Mouse (Mus musculus) intestine, embryonic 14.5 days (tissue): ENCODE data around the gene Med27. TPM values are rescaled to one million over a fixed set of nuclear protein-coding genes. Genes with fewer than 3 reads are reported as not detected.

Experiments
- ATAC-seq: fragments of 200-750 bp; cut with Nextera tagmentation; replicated peaks from 2 replicates; pipeline ENCODE4 v1.8.0; 2017; ENCODE audit warnings: low read depth, moderate number of reproducible peaks, moderate TSS enrichment, moderate library complexity; ENCODE audit not compliant: low FRiP score, low TSS enrichment
- DNase-seq: peaks from one replicate; pipeline ENCODE4 v3.0.0-alpha.2; 2018; ENCODE audit warnings: low spot score
- H3K27ac ChIP-seq: fragments of 300-500 bp; sonication (generic); 2 replicates; pipeline ENCODE4 v1.5.1; 2014; ENCODE audit warnings: low read depth, mild to moderate bottlenecking, control low read depth
- H3K27me3 ChIP-seq: fragments of 300-500 bp; sonication (generic); replicated peaks from 2 replicates; pipeline ENCODE4 v1.6.1; 2014; ENCODE audit warnings: low read length, control low read depth; ENCODE audit not compliant: control insufficient read depth, insufficient read depth
- H3K36me3 ChIP-seq: fragments of 300-500 bp; sonication (generic); 2 replicates; pipeline ENCODE4 v1.6.1; 2014; ENCODE audit warnings: low read length, control low read depth; ENCODE audit not compliant: control insufficient read depth, insufficient read depth
- H3K4me1 ChIP-seq: fragments of 300-500 bp; sonication (generic); replicated peaks from 2 replicates; pipeline ENCODE4 v1.6.1; 2014; ENCODE audit warnings: low read length, control low read depth, mixed read lengths; ENCODE audit not compliant: control insufficient read depth, insufficient read depth
- H3K4me2 ChIP-seq: fragments of 300-500 bp; sonication (generic); 2 replicates; pipeline ENCODE4 v1.6.1; 2014; ENCODE audit warnings: low read length
- H3K4me3 ChIP-seq: fragments of 300-500 bp; sonication (generic); 2 replicates; pipeline ENCODE4 v1.5.1; 2014; ENCODE audit warnings: low read depth, low read length, control low read depth, mixed read lengths
- H3K9ac ChIP-seq: fragments of 300-500 bp; sonication (generic); 2 replicates; pipeline ENCODE4 v1.6.1; 2014; ENCODE audit warnings: mild to moderate bottlenecking, low read length
- H3K9me3 ChIP-seq: fragments of 300-500 bp; sonication (generic); 2 replicates; pipeline ENCODE4 v1.6.1; 2016; ENCODE audit warnings: low read length, control low read depth; ENCODE audit not compliant: control insufficient read depth
- WGBS: fragments of 180-500 bp; shearing (Covaris S2); extraction: QIAGEN DNeasy Blood & Tissue Kit; methylation state at CpG from one replicate; pipeline ENCODE4 v1.1.7; 2014; 5-methylcytosine and 5-hydroxymethylcytosine counted together
- polyA plus RNA-seq: library from polyadenylated mRNA; unstranded; fragments of >200 nt; fragmentation: Nextera tagmentation; extraction: Ambion mirVana; gene quantifications from 2 replicates; pipeline ENCODE4 v1.2.1, GENCODE M21; 2014

Med27 gene
- polyA plus RNA-seq, 1 experiment from 2014 or later = 48.2 TPM

DNA sequence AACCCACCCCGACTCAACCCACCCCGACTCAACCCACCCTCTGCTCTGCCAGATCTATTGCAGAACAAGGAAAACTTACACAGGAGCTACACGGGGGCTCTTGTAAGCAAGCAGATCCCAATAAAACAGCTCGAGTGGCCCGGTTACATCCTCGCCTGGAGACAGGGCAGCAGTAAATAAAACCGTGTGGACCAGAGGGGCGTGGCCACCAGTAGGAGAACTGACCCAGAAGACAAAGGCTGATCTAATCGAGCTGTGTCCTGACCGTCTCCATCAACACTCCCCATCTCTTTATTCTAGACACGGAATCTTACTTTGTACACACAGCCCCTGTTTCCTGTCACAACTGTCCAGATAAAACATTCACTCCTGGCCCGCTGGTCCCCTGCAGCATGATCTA, 200.0 kb downstream of the Med27 start:
- Histone ChIP-seq H3K27me3 (no peaks in the 10 kb centered on the region), H3K4me3 (no peak overlapping the region), H3K4me1 (no peaks in the 10 kb centered on the region), H3K9ac (no peak overlapping the region), H3K36me3 (no peaks in the 10 kb centered on the region), H3K9me3 (no peaks in the 10 kb centered on the region), H3K27ac (no peak overlapping the region), H3K4me2 (peak overlapping the region; percentile 18)
- no peak for DNase-seq
- WGBS = 13% methylated on average over 12 of the region's 12 CpGs
- no peak for ATAC-seq

DNA sequence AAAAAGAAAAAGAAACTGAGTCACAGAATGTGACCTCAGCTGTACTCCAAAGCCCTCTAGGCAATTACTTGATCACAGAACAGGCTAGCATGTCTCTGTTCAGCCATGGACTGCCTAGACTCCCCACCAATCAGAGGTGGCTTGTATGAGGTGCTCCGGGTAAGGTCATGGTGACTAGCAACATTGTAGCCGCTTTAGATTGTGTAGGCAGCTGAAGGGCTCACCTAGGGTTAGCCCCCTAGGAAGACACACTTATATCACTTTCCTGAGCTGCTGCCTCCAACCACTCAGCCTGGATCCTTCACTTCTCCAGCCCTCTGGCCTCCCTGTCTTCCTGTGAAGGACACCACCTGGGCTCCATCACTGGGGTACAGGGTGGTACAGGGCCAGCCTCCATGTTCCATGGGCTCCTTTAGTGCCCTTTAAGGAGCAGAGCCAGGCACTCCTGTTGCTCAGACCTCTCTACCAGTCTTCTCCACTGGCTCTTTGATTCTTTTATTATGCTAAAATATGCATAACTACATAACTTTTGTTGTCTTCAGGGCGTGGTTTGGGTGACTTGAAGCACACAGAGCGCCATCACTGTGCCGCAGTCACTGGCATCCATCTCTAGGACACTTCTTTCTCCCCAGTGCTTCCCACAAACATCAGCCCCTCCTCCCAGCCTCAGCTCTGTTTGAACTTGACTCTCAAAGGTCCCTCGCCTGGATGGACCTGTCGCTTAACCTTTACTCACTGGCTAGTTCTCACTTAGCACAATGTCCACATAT, 205.4 kb downstream of the Med27 start:
- no peaks in the 10 kb centered on the region for H3K36me3 ChIP-seq
- no peaks in the 10 kb centered on the region for H3K27me3 ChIP-seq
- WGBS = 77% methylated on average over 7 of the region's 7 CpGs

DNA sequence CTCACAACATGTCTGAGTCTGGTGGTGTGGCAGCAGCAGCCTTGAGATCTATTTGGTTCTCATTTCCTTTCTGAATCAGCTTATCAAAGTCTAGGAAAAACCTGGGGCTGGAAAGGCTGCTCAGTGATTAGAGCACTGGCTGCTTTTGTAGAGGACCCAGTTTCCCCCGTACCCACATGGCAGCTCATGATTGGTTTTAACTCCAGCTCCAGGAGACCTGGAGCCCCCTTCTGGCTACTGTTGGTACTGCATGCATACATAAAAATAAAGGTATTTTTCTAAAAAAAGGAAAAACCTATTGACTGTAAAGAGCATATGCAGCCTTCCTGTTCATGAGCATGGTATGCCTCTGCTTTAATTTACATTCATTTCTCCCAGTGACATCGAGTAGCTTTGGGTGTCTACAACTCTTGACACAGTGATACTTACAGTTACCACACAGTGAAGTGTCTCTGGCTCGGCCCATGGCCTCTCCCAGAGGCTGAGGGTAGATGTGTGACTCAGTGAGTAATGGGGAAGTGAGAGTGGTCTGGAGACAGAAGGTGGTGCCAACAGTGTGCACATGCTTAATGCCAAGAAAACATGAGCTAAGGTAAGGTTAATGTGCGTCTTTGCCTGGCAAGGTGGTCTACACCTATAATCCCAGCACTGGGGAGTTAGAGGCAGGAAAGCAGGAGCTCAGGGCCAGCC, 207.5 kb downstream of the Med27 start:
- peak; percentile 62 for DNase-seq
- Histone ChIP-seq H3K9me3 (no peaks in the 10 kb centered on the region), H3K36me3 (no peaks in the 10 kb centered on the region), H3K4me2 (no peak overlapping the region), H3K4me1 (no peaks in the 10 kb centered on the region), H3K9ac (no peak overlapping the region), H3K27me3 (no peaks in the 10 kb centered on the region), H3K4me3 (no peak overlapping the region), H3K27ac (no peak overlapping the region)
- ATAC-seq = no peak
- 68% methylated on average over 4 of the region's 4 CpGs for WGBS

More for the DNA sequence above, 205.4 kb downstream of the Med27 start:
- H3K9me3 ChIP-seq = no peaks in the 10 kb centered on the region
- H3K4me1 ChIP-seq = no peaks in the 10 kb centered on the region
- no peak overlapping the region for H3K4me3 ChIP-seq
- ATAC-seq (no peak), DNase-seq (no peak)
- no peak overlapping the region for H3K27ac ChIP-seq
- no peak overlapping the region for H3K4me2 ChIP-seq
- H3K9ac ChIP-seq = no peak overlapping the region

DNA sequence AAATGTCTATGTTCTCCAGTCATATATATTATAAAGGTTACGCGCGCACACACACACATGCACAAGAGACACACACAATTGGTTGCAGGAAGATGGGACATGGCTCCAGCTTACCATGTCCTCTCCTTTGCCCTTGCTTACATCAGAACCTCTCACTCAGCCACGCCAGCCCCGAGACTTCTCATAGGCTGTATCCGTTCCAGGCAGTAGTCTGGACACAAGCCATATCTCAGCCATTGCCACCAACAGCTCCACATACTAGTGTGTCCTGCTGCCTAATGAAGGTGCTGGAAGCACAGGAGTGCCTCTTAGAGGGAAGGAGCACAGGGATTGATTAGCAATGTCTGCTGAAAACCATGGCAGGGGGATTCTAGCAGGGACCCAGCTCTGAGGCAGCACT, 211.9 kb downstream of the Med27 start:
- no peak for ATAC-seq

DNA sequence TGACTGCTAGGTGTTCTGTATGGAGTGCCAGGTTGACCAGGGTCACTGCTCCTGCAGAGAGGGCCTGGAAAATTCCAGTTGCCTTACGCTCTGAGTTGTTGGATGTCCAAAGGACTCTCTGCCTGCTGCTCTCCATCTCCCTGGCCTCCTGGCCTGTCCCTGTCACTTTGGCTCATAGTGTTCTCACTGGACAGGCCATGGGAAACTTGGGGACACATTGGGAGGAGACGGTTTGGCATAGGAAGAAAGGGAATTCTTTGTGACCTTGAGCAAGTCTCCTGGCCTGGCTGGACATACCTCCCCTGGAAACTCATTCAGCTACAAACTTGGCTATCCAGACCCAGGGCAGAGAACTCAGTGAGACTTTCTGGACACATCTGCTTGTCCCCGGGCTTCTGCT, 213.3 kb downstream of the Med27 start:
- ATAC-seq (no peak), DNase-seq (no peak)
- no peak overlapping the region for H3K4me2 ChIP-seq
- H3K27me3 ChIP-seq = no peaks in the 10 kb centered on the region
- H3K4me1 ChIP-seq = no peaks in the 10 kb centered on the region
- H3K27ac ChIP-seq = no peak overlapping the region
- no peak overlapping the region for H3K4me3 ChIP-seq
- H3K9me3 ChIP-seq = no peaks in the 10 kb centered on the region
- H3K36me3 ChIP-seq = no peaks in the 10 kb centered on the region
- H3K9ac ChIP-seq = no peak overlapping the region
- 85% methylated on average over 3 of the region's 3 CpGs for WGBS

More for the DNA sequence above, 211.9 kb downstream of the Med27 start:
- Histone ChIP-seq H3K4me2 (no peak overlapping the region), H3K36me3 (no peaks in the 10 kb centered on the region), H3K27ac (no peak overlapping the region), H3K9me3 (no peaks in the 10 kb centered on the region), H3K4me3 (no peak overlapping the region), H3K27me3 (no peaks in the 10 kb centered on the region), H3K9ac (no peak overlapping the region), H3K4me1 (no peaks in the 10 kb centered on the region)
- WGBS = 85% methylated on average over 6 of the region's 6 CpGs
- no peak for DNase-seq

DNA sequence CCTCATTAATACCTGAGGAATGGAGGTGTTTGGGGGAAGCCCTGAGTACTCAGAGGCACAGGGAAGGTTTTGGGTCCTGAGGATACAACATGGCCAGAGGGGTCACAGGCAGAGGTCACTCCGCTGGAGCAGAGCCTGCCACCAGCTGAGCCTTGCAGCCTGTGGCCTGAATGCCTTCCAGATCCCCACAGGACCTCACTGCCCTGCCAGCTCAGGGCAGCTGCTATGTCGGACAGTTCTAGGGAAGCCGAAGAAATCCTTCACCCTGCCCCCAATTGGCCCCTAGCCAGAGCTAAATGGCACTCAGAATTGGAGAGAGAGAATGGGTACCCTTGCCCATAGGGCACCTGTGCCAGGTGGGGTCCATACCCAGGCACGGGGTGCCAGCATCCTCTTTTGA, 214.8 kb downstream of the Med27 start:
- no peak overlapping the region for H3K4me3 ChIP-seq
- no peaks in the 10 kb centered on the region for H3K9me3 ChIP-seq
- H3K9ac ChIP-seq = no peak overlapping the region
- ATAC-seq (no peak), DNase-seq (no peak)
- no peaks in the 10 kb centered on the region; the same call in 1 of the 2 replicates for H3K4me1 ChIP-seq
- no peak overlapping the region for H3K4me2 ChIP-seq
- H3K27ac ChIP-seq = no peak overlapping the region
- WGBS = 70% methylated on average over 4 of the region's 4 CpGs
- no peaks in the 10 kb centered on the region for H3K36me3 ChIP-seq
- H3K27me3 ChIP-seq = no peaks in the 10 kb centered on the region

DNA sequence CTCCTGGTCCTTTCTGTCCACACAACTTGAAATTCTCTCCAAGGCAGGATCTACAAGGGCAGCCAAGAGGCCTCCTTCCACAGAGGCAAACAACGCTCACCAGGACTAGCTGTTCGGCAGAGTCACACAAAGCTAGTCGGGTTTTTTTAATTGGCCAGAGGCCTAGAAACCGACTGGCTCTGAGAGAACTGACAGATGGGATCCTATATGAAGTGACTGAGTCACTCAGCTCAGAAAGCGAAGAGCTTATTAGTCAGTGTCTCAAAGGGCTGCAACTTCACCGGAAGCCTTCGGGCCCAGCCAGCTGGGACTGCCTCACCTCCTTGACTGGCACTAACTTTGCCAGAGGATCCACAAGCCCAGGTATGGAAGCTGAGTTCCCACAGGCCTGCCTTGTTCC, 217.4 kb downstream of the Med27 start:
- WGBS = 62% methylated on average over 7 of the region's 7 CpGs
- H3K4me1 ChIP-seq = no peaks in the 10 kb centered on the region; the same call in 1 of the 2 replicates
- H3K4me2 ChIP-seq = no peak overlapping the region
- H3K9ac ChIP-seq = no peak overlapping the region
- H3K27me3 ChIP-seq = no peaks in the 10 kb centered on the region
- no peak overlapping the region for H3K4me3 ChIP-seq
- H3K9me3 ChIP-seq = no peaks in the 10 kb centered on the region
- H3K27ac ChIP-seq = no peak overlapping the region
- ATAC-seq = no peak
- no peak for DNase-seq
- H3K36me3 ChIP-seq = no peaks in the 10 kb centered on the region

DNA sequence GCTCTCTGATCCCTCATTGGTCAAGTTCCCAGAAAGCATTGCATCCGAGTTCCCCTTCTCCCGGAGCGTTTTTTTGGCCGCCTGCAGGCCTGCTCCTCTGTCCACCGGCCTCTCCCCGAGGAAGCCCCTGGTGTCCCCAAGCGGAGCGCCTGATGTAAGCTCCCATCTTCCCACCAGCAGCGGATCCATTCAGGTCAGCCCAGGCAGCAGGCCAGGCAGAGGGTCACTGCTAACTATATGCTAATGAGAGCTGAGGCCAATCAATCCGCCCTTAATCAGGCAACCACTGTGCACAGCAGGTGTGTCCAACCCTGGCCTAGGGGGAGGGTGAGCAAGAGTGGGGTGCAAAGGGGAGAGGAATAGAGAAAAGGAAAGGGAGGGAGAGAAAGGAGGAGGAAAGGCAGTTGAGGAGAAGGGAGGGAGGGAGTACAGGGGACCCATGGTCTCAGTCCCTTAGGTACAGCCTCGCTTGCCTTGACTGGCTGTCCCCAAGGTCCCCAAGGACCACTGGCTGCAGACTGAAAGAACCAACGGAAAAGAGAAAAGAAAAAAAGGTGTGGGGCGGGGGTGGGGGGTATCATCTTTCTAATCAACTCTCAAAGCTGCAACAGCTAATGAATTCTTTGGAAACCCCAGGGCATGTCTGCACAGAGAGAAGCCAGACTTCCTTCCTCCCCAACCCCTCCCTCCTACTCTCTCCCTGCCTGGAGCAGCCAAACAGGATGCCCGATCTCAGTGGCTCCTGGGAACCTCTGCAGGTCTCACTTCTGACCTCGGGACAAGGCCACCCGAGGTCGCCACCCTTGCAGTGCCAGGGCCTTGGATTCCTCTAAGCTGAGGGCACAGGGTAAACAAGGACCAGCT, 219.2 kb downstream of the Med27 start:
- no peaks in the 10 kb centered on the region for H3K27me3 ChIP-seq
- DNase-seq (no peak), ATAC-seq (no peak)
- no peak overlapping the region for H3K4me2 ChIP-seq
- H3K27ac ChIP-seq = no peak overlapping the region
- H3K4me3 ChIP-seq = no peak overlapping the region
- H3K9me3 ChIP-seq = no peaks in the 10 kb centered on the region
- H3K4me1 ChIP-seq = no peaks in the 10 kb centered on the region; the same call in 1 of the 2 replicates
- no peak overlapping the region for H3K9ac ChIP-seq
- no peaks in the 10 kb centered on the region for H3K36me3 ChIP-seq
- 10% methylated on average over 17 of the region's 17 CpGs for WGBS
